Mouse (Mus musculus): ENCODE measurements at regions not wholly inside any gene's neighbourhood (a gene's known extent, or its start where the extent isn't known, plus 50 kb on each side); places are given as distances from the start of the nearest gene placed in this dataset.

- no peak for DNase-seq
Observed at GRCm38 (mm10) chr1:35429471-35429870, 579.7 kb downstream of the Plekhb2 start.

- DNase-seq = no peak
Observed at GRCm38 (mm10) chr1:35435721-35436120, 585.9 kb downstream of the Plekhb2 start.

GRCm38 (mm10) chr1:35447345-35447744, 597.6 kb downstream of the Plekhb2 start:
- DNase-seq = no peak

- no peak for DNase-seq
Observed at GRCm38 (mm10) chr1:35452441-35453107, 602.8 kb downstream of the Plekhb2 start.

- no peak for DNase-seq
Observed at GRCm38 (mm10) chr1:35457591-35457990, 607.8 kb downstream of the Plekhb2 start.

- DNase-seq = no peak
Observed at GRCm38 (mm10) chr1:35465081-35465480, 603.1 kb upstream of the Hs6st1 start.

- DNase-seq = no peak
Observed at GRCm38 (mm10) chr1:35469185-35469753, 598.9 kb upstream of the Hs6st1 start.

- DNase-seq = no peak
Observed at GRCm38 (mm10) chr1:35478262-35478661, 589.9 kb upstream of the Hs6st1 start.

GRCm38 (mm10) chr1:35495963-35496362, 572.2 kb upstream of the Hs6st1 start:
- no peak for DNase-seq

- DNase-seq = no peak
Observed at GRCm38 (mm10) chr1:35522951-35523350, 545.2 kb upstream of the Hs6st1 start.

GRCm38 (mm10) chr1:35523790-35524362, 544.3 kb upstream of the Hs6st1 start:
- DNase-seq = no peak

GRCm38 (mm10) chr1:35524788-35525187, 543.4 kb upstream of the Hs6st1 start:
- no peak for DNase-seq

GRCm38 (mm10) chr1:35527750-35528476, 540.3 kb upstream of the Hs6st1 start:
- DNase-seq = no peak

- no peak for DNase-seq
Observed at GRCm38 (mm10) chr1:35535470-35535869, 532.7 kb upstream of the Hs6st1 start.

- DNase-seq = no peak
Observed at GRCm38 (mm10) chr1:35536276-35536675, 531.9 kb upstream of the Hs6st1 start.

GRCm38 (mm10) chr1:35548845-35549244, 519.4 kb upstream of the Hs6st1 start:
- no peak for DNase-seq

GRCm38 (mm10) chr1:35551503-35551902, 516.7 kb upstream of the Hs6st1 start:
- no peak for DNase-seq

- DNase-seq = no peak
Observed at GRCm38 (mm10) chr1:35562786-35563185, 505.4 kb upstream of the Hs6st1 start.

GRCm38 (mm10) chr1:35575203-35575602, 493.0 kb upstream of the Hs6st1 start:
- no peak for DNase-seq

- no peak for DNase-seq
Observed at GRCm38 (mm10) chr1:35579392-35579791, 488.8 kb upstream of the Hs6st1 start.

GRCm38 (mm10) chr1:35579992-35580391, 488.2 kb upstream of the Hs6st1 start:
- no peak for DNase-seq

GRCm38 (mm10) chr1:35580474-35580873, 487.7 kb upstream of the Hs6st1 start:
- DNase-seq = no peak

- no peak for DNase-seq
Observed at GRCm38 (mm10) chr1:35587900-35588299, 480.3 kb upstream of the Hs6st1 start.

- DNase-seq = no peak
Observed at GRCm38 (mm10) chr1:35588939-35589338, 479.3 kb upstream of the Hs6st1 start.

Data from liver (tissue).